Mouse (Mus musculus) midbrain, embryonic 13.5 days (tissue): Measurements from ENCODE around the gene Unc5b. TPM values are rescaled to one million over a fixed set of nuclear protein-coding genes. Genes with fewer than 3 reads are reported as not detected.

ENCODE experiments used
- ATAC-seq: fragments of 200-750 bp; cut with Nextera tagmentation; 2 replicates; pipeline ENCODE4 v1.8.0; 2017; ENCODE audit warnings: mild to moderate bottlenecking, moderate TSS enrichment, moderate library complexity
- H3K27ac ChIP-seq: fragments of 300-500 bp; sonication (generic); 2 replicates; pipeline ENCODE4 v1.5.1; 2015; ENCODE audit warnings: inconsistent platforms, mild to moderate bottlenecking, moderate library complexity
- H3K27me3 ChIP-seq: fragments of 300-500 bp; sonication (generic); 2 replicates; pipeline ENCODE4 v1.6.1; 2015; ENCODE audit warnings: mild to moderate bottlenecking, inconsistent platforms
- H3K36me3 ChIP-seq: fragments of 300-500 bp; sonication (generic); 2 replicates; pipeline ENCODE4 v1.6.1; 2015; ENCODE audit warnings: mild to moderate bottlenecking, inconsistent platforms
- H3K4me1 ChIP-seq: fragments of 300-500 bp; sonication (generic); replicated peaks from 2 replicates; pipeline ENCODE4 v1.6.1; 2015; ENCODE audit warnings: inconsistent platforms
- H3K4me2 ChIP-seq: fragments of 300-500 bp; sonication (generic); replicated peaks from 2 replicates; pipeline ENCODE4 v1.6.1; 2015; ENCODE audit warnings: moderate library complexity, mild to moderate bottlenecking, inconsistent platforms
- H3K4me3 ChIP-seq: fragments of 300-500 bp; sonication (generic); replicated peaks from 2 replicates; pipeline ENCODE4 v1.5.1; 2015; ENCODE audit warnings: mild to moderate bottlenecking, inconsistent platforms
- H3K9ac ChIP-seq: fragments of 300-500 bp; sonication (generic); replicated peaks from 2 replicates; pipeline ENCODE4 v1.6.1; 2015; ENCODE audit warnings: mild to moderate bottlenecking, inconsistent platforms
- H3K9me3 ChIP-seq: fragments of 300-500 bp; sonication (generic); 2 replicates; pipeline ENCODE4 v1.6.1; 2016; ENCODE audit warnings: mild to moderate bottlenecking, inconsistent platforms
- WGBS: fragments of 180-500 bp; shearing (Covaris S2); methylation state at CpG from one replicate; pipeline ENCODE4 v1.1.7; 2015; 5-methylcytosine and 5-hydroxymethylcytosine counted together
- polyA plus RNA-seq: library from polyadenylated mRNA; unstranded; fragments of >200 nt; fragmentation: Nextera tagmentation; extraction: Ambion mirVana; gene quantifications from 2 replicates; pipeline ENCODE4 v1.2.1, GENCODE M21; 2015

The Unc5b gene
- polyA plus RNA-seq, 1 experiment from 2014 or later: 4.0 TPM

- H3K36me3 ChIP-seq: no peaks in the 10 kb centered on the region
- peak overlapping the region; percentile 54 for H3K4me3 ChIP-seq
- no peak overlapping the region for H3K9ac ChIP-seq
- H3K4me2 ChIP-seq: peak overlapping the region; percentile 78
- H3K27me3 ChIP-seq: peaks cover 91% of the 10 kb centered on the region
- peaks cover 60% of the 10 kb centered on the region for H3K4me1 ChIP-seq
- WGBS: 37% methylated on average over 6 of the region's 6 CpGs
- H3K9me3 ChIP-seq: no peaks in the 10 kb centered on the region
- no peak for ATAC-seq
- H3K27ac ChIP-seq: no peak overlapping the region
Observed at GRCm38 (mm10) chr10:60829071-60829470, 2.3 kb downstream of the Unc5b start.

GRCm38 (mm10) chr10:60827901-60828670 is 3.3 kb downstream of the Unc5b start:
- Histone ChIP-seq H3K4me1 (peaks cover 60% of the 10 kb centered on the region), H3K9me3 (no peaks in the 10 kb centered on the region), H3K36me3 (no peaks in the 10 kb centered on the region), H3K4me2 (peak overlapping the region; percentile 78), H3K4me3 (peak overlapping the region; percentile 54; the same call in 1 of the 2 replicates), H3K9ac (0 out of 2 replicates have a peak overlapping the region, but pooled peaks have one; percentile 62), H3K27ac (no peak overlapping the region), H3K27me3 (peaks cover 86% of the 10 kb centered on the region)
- no peak for ATAC-seq
- WGBS: 43% methylated on average over 17 of the region's 17 CpGs

- ATAC-seq: no peak
Observed at GRCm38 (mm10) chr10:60827266-60827665, 4.1 kb downstream of the Unc5b start.

GRCm38 (mm10) chr10:60826461-60827237 is 4.7 kb downstream of the Unc5b start:
- WGBS: under 1% methylated on average over 34 of the region's 34 CpGs
- H3K27me3 ChIP-seq: peaks cover 77% of the 10 kb centered on the region
- H3K9ac ChIP-seq: peak overlapping the region; percentile 62
- H3K36me3 ChIP-seq: no peaks in the 10 kb centered on the region
- H3K9me3 ChIP-seq: no peaks in the 10 kb centered on the region
- peak overlapping the region; percentile 78 for H3K4me2 ChIP-seq
- H3K4me1 ChIP-seq: peaks cover 59% of the 10 kb centered on the region
- no peak for ATAC-seq
- H3K4me3 ChIP-seq: peak overlapping the region; percentile 46
- no peak overlapping the region for H3K27ac ChIP-seq

More at GRCm38 (mm10) chr10:60827266-60827665, 4.1 kb downstream of the Unc5b start:
- no peaks in the 10 kb centered on the region for H3K9me3 ChIP-seq
- H3K27me3 ChIP-seq: peaks cover 82% of the 10 kb centered on the region
- peak overlapping the region; percentile 46 for H3K4me3 ChIP-seq
- H3K27ac ChIP-seq: no peak overlapping the region
- peak overlapping the region; percentile 78 for H3K4me2 ChIP-seq
- H3K36me3 ChIP-seq: no peaks in the 10 kb centered on the region
- WGBS: 26% methylated on average over 5 of the region's 5 CpGs
- peak overlapping the region; percentile 62; the same call in 1 of the 2 replicates for H3K9ac ChIP-seq
- peaks cover 59% of the 10 kb centered on the region for H3K4me1 ChIP-seq

GRCm38 (mm10) chr10:60825955-60826354 is 5.4 kb downstream of the Unc5b start:
- Histone ChIP-seq H3K27me3 (peaks cover 71% of the 10 kb centered on the region), H3K9ac (no peak overlapping the region), H3K27ac (no peak overlapping the region), H3K9me3 (no peaks in the 10 kb centered on the region), H3K36me3 (no peaks in the 10 kb centered on the region), H3K4me3 (peak overlapping the region; percentile 46), H3K4me2 (peak overlapping the region; percentile 78), H3K4me1 (peaks cover 59% of the 10 kb centered on the region)
- no peak for ATAC-seq
- 71% methylated on average over 6 of the region's 6 CpGs for WGBS

- Histone ChIP-seq H3K4me1 (peaks cover 38% of the 10 kb centered on the region), H3K9me3 (no peaks in the 10 kb centered on the region), H3K9ac (no peak overlapping the region), H3K27me3 (peaks cover 49% of the 10 kb centered on the region), H3K4me3 (no peak overlapping the region), H3K27ac (no peak overlapping the region), H3K36me3 (no peaks in the 10 kb centered on the region), H3K4me2 (no peak overlapping the region)
- ATAC-seq: no peak
- 52% methylated on average over 8 of the region's 8 CpGs for WGBS
Observed at GRCm38 (mm10) chr10:60823744-60824143, 7.6 kb downstream of the Unc5b start.

- Histone ChIP-seq H3K4me1 (peaks cover 31% of the 10 kb centered on the region), H3K9ac (no peak overlapping the region), H3K27me3 (peaks cover 40% of the 10 kb centered on the region), H3K27ac (no peak overlapping the region), H3K4me3 (no peak overlapping the region), H3K9me3 (no peaks in the 10 kb centered on the region), H3K4me2 (no peak overlapping the region), H3K36me3 (no peaks in the 10 kb centered on the region)
- 75% methylated on average over 17 of the region's 17 CpGs for WGBS
- no peak for ATAC-seq
Observed at GRCm38 (mm10) chr10:60822641-60823425, 8.5 kb downstream of the Unc5b start.

- Histone ChIP-seq H3K4me3 (no peak overlapping the region), H3K4me2 (no peak overlapping the region), H3K4me1 (peaks cover 26% of the 10 kb centered on the region), H3K9me3 (no peaks in the 10 kb centered on the region), H3K36me3 (no peaks in the 10 kb centered on the region), H3K9ac (no peak overlapping the region; the same call in 1 of the 2 replicates), H3K27ac (peak overlapping the region; percentile 64), H3K27me3 (peaks cover 34% of the 10 kb centered on the region)
- no peak for ATAC-seq
- 39% methylated on average over 7 of the region's 7 CpGs for WGBS
Observed at GRCm38 (mm10) chr10:60821736-60822358, 9.5 kb downstream of the Unc5b start.

- H3K9me3 ChIP-seq: no peaks in the 10 kb centered on the region
- H3K27me3 ChIP-seq: peaks cover 34% of the 10 kb centered on the region
- ATAC-seq: no peak
Observed at GRCm38 (mm10) chr10:60821311-60821710, 10.1 kb downstream of the Unc5b start.

GRCm38 (mm10) chr10:60820552-60820951 is 10.8 kb downstream of the Unc5b start:
- Histone ChIP-seq H3K9me3 (no peaks in the 10 kb centered on the region), H3K4me3 (no peak overlapping the region), H3K9ac (no peak overlapping the region), H3K27me3 (peaks cover 27% of the 10 kb centered on the region), H3K36me3 (no peaks in the 10 kb centered on the region), H3K4me1 (peaks cover 29% of the 10 kb centered on the region), H3K4me2 (no peak overlapping the region), H3K27ac (no peak overlapping the region)
- 89% methylated on average over 11 of the region's 11 CpGs for WGBS
- no peak for ATAC-seq

More at GRCm38 (mm10) chr10:60821311-60821710, 10.1 kb downstream of the Unc5b start:
- Histone ChIP-seq H3K36me3 (no peaks in the 10 kb centered on the region), H3K4me2 (no peak overlapping the region), H3K9ac (no peak overlapping the region), H3K4me1 (peaks cover 26% of the 10 kb centered on the region), H3K27ac (no peak overlapping the region), H3K4me3 (no peak overlapping the region)

- WGBS: 88% methylated on average over 12 of the region's 12 CpGs
- H3K4me1 ChIP-seq: peaks cover 37% of the 10 kb centered on the region
- no peak overlapping the region for H3K4me3 ChIP-seq
- H3K4me2 ChIP-seq: no peak overlapping the region
- peaks cover 19% of the 10 kb centered on the region for H3K27me3 ChIP-seq
- H3K9ac ChIP-seq: no peak overlapping the region
- no peaks in the 10 kb centered on the region for H3K36me3 ChIP-seq
- no peak overlapping the region for H3K27ac ChIP-seq
- no peaks in the 10 kb centered on the region for H3K9me3 ChIP-seq
- ATAC-seq: no peak
Observed at GRCm38 (mm10) chr10:60819654-60820192, 11.7 kb downstream of the Unc5b start.
